Mouse (Mus musculus) lung, adult 2 months (tissue): Measurements from ENCODE around the gene Gnb5. TPM values are rescaled to one million over a fixed set of nuclear protein-coding genes. Genes with fewer than 3 reads are reported as not detected.
"Not testable (repeated sequence)": the region's sequence is repeated elsewhere in the genome, so short reads cannot be mapped to it uniquely, and the experiment has no call there.

ENCODE experiments used
- DNase-seq: peaks from one replicate; pipeline ENCODE4 v3.0.0; 2022
- H3K4me1 ChIP-seq: fragments of 200-500 bp; 2 replicates; pipeline ENCODE4 v1.6.1; 2011; ENCODE audit warnings: low read length; ENCODE audit not compliant: control insufficient read depth, insufficient read depth
- H3K4me3 ChIP-seq: fragments of 200-500 bp; replicated peaks from 2 replicates; pipeline ENCODE3; 2011; ENCODE audit warnings: low read depth, mild to moderate bottlenecking, control low read depth, low read length; ENCODE audit errors: extremely low read depth
- CTCF ChIP-seq: fragments of 200-500 bp; IDR thresholded peaks from 2 replicates; pipeline ENCODE4 v1.5.1; 2011; ENCODE audit warnings: mild to moderate bottlenecking, low read length, control low read depth; ENCODE audit not compliant: insufficient read depth
- POLR2A ChIP-seq: fragments of 200-500 bp; IDR thresholded peaks from 2 replicates; pipeline ENCODE4 v1.6.1; 2011; ENCODE audit warnings: low read depth, mild to moderate bottlenecking, control low read depth, low read length, borderline replicate concordance; ENCODE audit errors: extremely low read depth
- WGBS: fragments of 180-500 bp; shearing (Covaris S2); methylation state at CpG from one replicate; pipeline ENCODE4 v1.1.7; 2018; 5-methylcytosine and 5-hydroxymethylcytosine counted together
- polyA plus RNA-seq: library from polyadenylated mRNA; depleted of rRNA; stranded (reverse); fragments of >200 nt; gene quantifications from 2 replicates; pipeline ENCODE4 v1.2.3, GENCODE M21; 2012

Gene Gnb5
- polyA plus RNA-seq, 1 experiment, result 15.4 TPM

DNA sequence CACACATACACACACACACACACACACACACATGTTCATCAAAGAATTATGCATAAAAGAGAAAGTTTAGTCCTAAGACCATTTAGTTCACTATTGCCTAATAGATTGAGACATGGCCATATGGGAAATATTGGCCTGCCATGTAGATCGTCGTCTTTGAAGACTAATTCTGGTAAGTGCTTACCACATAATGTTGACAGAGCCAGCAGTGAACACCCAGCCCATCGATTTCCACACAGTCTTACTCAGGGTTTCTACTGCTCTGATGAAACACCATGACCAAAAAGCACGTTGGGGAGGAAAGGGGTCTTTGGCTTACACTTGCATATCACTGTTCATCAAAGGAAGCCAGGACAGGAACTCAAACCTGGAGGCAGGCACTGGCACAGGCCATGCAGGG lies 36.3 kb downstream of the Gnb5 start:
- Histone ChIP-seq H3K4me1 (no peaks in the 10 kb centered on the region), H3K4me3 (no peak overlapping the region)
- TF ChIP-seq POLR2A (no peak), CTCF (no peak)
- no peak for DNase-seq
- 66% methylated on average over 4 of the region's 4 CpGs for WGBS

DNA sequence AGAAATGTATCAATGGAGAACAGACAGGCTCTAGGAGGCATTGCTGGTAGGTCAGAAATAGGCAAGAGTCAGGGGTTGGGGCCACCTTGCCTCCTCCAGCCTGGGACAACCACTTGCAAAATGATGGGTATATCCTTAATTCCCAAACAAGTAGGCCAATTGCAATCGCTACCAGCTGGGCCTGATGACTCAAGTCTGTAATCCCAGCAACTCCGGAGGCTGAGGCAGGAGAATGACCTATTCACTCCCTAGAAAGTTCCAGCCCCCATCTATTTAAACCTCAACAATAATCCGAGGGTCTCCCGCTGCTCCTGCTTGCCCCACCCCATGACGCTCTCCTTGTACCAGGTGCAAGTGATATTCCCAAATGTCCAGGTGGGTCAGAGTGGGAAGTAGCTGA lies 41.4 kb downstream of the Gnb5 start, which contains the start of gene Bcl2l10:
Gene Bcl2l10, plus strand, starts transcription at position 301 of the 400 bp plus-strand sequence.
- DNase-seq, result no peak
- Histone ChIP-seq H3K4me1 (no peaks in the 10 kb centered on the region), H3K4me3 (no peak within 1 kb of the TSS)
- 91% methylated on average over 5 of the region's 5 CpGs for WGBS
- TF ChIP-seq CTCF (no peak), POLR2A (no peak)

DNA sequence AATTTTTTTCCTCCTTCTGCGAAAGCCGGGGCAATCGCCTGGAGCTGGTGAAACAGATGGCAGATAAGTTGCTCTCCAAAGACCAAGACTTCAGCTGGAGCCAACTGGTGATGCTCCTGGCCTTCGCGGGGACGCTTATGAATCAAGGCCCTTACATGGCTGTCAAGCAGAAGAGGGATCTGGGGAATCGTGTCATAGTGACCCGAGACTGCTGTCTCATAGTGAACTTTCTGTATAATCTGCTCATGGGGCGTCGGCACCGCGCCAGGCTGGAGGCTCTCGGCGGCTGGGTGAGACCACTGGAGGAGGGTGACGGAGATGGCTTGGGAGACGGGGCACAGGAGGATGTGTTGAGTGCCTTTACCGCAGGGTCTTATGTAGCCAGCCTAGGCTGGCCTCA lies 42.0 kb downstream of the Gnb5 start:
- DNase-seq, result no peak
- no peak for TF ChIP-seq POLR2A
- no peak for TF ChIP-seq CTCF
- H3K4me1 ChIP-seq, result no peaks in the 10 kb centered on the region
- WGBS, result 86% methylated on average over 17 of the region's 17 CpGs
- H3K4me3 ChIP-seq, result no peak overlapping the region

DNA sequence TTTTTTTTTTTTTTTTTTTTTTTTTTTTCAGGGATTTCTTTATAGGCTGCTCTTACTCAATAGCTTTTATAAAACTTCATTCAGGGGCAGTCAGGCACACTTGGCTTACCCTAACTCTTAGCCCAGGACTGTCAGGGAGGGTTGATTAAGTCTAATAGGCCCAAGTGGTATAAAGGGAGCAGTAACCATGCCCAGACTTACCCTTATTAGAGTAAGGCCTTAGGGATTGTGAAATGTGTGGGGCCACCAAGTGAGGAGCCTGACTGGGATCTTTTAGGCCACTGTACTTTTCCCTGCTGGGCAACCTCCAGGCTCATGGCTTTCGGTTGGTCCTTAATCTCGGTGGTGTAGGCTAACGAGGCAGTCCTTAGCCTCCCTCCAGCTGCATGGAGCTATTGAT lies 42.6 kb downstream of the Gnb5 start:
- 84% methylated on average over 3 of the region's 3 CpGs for WGBS
- TF ChIP-seq POLR2A (no peak), CTCF (no peak)
- H3K4me1 ChIP-seq, result no peaks in the 10 kb centered on the region
- no peak overlapping the region for H3K4me3 ChIP-seq
- no peak for DNase-seq

DNA sequence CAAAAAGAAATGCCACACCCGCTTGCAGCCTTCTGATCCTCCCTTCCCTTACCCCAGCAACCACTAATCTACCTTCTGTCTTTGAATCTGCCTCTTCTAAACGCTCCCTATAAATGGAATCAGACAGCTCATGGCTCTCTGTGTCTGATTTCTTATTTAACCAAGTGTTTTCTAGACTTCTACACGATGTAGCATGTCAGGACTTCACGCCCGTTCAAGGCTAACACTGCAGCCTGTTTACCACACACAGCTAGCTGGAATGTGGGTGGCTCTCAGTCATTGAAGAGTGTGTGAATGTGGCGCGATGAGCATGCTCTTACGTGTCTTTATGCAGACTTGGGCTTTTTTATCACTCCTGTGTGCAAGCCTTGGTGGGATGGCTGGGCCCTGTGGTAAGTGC lies 47.0 kb downstream of the Gnb5 start:
- no peak for TF ChIP-seq CTCF
- TF ChIP-seq POLR2A, result no peak
- Histone ChIP-seq H3K4me3 (no peak overlapping the region), H3K4me1 (no peaks in the 10 kb centered on the region)
- DNase-seq, result no peak
- 65% methylated on average over 8 of the region's 8 CpGs for WGBS

DNA sequence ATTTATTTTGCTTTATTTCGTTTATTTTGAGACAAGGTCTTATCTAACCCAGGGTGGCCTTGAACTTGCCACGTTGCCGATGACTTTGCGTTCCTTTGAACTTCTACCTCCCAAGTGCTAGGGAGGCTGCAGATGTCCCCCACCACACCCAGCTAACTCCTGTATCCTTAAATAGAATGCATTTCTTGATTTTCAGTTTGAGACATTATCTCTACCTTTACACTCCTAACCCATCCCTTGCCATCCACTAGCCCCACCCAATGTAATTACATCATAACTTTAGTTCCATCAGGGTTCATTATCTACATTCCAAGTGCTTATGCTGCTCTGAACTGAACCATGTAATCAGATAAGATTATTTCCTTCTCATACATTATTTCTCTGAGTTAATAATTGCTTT lies 49.7 kb downstream of the Gnb5 start:
- H3K4me1 ChIP-seq, result no peaks in the 10 kb centered on the region

DNA sequence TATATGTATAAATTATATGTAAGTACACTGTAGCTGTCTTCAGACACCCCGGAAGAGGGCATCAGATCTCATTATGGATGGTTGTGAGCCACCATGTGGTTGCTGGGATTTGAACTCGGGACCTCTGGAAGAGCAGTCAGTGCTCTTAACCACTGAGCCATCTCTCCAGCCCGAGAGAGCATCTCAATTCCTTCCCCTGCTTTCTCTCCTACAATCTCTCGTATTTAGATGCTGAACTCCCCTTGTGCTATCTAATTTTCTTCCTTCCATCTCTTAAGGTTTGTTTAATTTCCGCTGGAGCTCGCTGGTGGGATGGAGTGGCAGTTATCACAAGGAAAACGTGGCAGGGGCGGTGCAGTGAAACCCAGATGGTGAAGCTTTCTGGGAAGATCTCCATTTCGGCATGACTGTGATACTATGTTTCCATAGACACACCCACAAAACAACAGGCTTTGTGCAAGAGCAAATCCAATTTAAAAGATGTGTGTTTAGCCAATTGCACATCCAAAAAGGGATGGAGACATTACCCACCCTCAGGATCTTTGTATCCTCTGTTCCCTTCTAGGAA lies 51.1 kb downstream of the Gnb5 start:
- TF ChIP-seq POLR2A, result no peak
- no peak for TF ChIP-seq CTCF
- WGBS, result 62% methylated on average over 9 of the region's 9 CpGs
- no peak overlapping the region for H3K4me3 ChIP-seq
- DNase-seq, result no peak
- H3K4me1 ChIP-seq, result no peaks in the 10 kb centered on the region

More for the DNA sequence above, 49.7 kb downstream of the Gnb5 start:
- TF ChIP-seq POLR2A (no peak), CTCF (no peak)
- 73% methylated on average over 4 of the region's 4 CpGs for WGBS
- DNase-seq, result no peak
- H3K4me3 ChIP-seq, result no peak overlapping the region

DNA sequence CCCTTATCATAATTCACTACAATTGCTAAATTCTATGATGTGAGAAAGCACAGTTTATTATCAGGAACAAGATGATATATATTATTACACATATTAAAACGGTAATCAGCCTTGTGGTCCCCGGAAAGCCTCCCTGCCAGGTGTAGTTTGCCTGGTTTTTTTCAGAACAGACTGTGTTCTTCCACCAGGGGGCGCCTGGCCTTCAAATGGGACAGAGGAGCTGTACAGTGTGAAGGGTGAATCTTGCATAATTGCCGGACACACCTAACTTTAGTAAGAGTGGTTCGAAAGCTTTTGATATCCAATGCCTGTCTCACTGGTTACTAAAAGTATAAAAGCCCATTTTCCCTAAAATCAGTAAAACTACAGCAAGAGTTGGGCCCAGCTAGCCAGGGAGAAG lies 55.6 kb downstream of the Gnb5 start:
- peak; percentile 80 for DNase-seq
- Histone ChIP-seq H3K4me3 (no peak overlapping the region), H3K4me1 (no peaks in the 10 kb centered on the region)
- TF ChIP-seq CTCF, result peak; percentile 71
- TF ChIP-seq POLR2A, result no peak
- 7% methylated on average over 5 of the region's 5 CpGs for WGBS

DNA sequence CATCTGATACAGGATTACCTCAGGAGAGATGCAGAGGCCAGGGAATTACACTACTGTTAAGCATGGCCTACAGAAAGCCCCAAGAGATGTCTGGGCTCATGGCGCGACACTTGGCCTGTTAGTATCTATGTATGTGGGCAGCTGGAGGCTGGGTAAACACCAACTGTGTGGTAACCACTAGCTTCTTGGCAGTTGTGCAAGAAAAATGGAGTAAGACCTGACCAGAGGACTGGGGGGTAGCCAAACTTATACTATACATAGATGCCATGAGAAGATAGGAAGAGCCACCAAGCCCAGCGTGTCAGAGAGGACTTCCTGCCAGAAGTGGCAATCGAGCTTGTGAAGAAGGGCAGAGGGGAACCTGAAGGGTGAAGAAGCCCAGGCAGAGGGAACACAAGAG lies 56.1 kb downstream of the Gnb5 start:
- 66% methylated on average over 4 of the region's 4 CpGs for WGBS
- TF ChIP-seq CTCF (no peak), POLR2A (no peak)
- DNase-seq, result no peak
- Histone ChIP-seq H3K4me1 (no peaks in the 10 kb centered on the region), H3K4me3 (no peak overlapping the region)

DNA sequence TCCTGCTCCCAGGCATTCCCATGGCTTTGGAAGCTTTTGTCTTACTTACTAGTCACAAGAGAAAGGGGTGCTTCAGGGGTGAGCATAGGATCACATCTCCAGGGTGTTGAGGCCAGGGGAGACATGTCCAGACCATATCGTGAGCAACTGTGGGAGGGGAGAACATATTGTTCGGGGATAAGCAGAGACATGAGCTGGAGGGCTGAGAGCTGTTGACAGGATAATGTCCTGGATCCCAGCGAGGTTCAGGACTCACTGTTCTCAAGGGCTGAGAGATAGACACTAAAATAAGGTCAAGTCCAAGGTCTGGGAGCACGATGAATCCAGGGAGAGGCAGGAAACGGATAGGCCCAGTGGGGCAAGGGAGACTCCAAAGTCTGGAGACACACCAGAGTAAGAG lies 56.9 kb downstream of the Gnb5 start:
- no peaks in the 10 kb centered on the region for H3K4me1 ChIP-seq
- TF ChIP-seq CTCF (no peak), POLR2A (no peak)
- WGBS, result 81% methylated on average over 5 of the region's 5 CpGs
- H3K4me3 ChIP-seq, result no peak overlapping the region
- no peak for DNase-seq

DNA sequence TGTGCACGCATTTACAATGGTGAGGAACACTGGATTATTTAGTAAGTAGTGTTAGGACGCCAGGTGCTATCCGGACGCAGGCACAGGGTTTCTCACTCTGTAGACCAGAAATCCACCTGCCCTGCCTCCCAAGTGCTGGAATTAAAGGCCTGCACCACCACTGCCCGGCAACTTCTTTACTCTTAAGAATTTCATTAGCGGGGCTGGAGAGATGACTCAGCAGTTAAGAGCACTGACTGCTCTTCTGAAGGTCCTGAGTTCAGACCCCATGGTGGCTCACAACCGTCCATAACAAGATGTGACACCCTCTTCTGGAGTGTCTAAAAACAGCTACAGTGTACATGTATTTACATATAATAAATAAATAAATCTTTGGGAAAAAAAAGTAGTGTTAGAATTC lies 57.6 kb downstream of the Gnb5 start:
- 66% methylated on average over 7 of the region's 7 CpGs for WGBS
- not testable (repeated sequence) for H3K4me3 ChIP-seq, DNase-seq, H3K4me1 ChIP-seq
